Mouse (Mus musculus): ENCODE results near the gene Fkbp11.

The Fkbp11 gene

DNA sequence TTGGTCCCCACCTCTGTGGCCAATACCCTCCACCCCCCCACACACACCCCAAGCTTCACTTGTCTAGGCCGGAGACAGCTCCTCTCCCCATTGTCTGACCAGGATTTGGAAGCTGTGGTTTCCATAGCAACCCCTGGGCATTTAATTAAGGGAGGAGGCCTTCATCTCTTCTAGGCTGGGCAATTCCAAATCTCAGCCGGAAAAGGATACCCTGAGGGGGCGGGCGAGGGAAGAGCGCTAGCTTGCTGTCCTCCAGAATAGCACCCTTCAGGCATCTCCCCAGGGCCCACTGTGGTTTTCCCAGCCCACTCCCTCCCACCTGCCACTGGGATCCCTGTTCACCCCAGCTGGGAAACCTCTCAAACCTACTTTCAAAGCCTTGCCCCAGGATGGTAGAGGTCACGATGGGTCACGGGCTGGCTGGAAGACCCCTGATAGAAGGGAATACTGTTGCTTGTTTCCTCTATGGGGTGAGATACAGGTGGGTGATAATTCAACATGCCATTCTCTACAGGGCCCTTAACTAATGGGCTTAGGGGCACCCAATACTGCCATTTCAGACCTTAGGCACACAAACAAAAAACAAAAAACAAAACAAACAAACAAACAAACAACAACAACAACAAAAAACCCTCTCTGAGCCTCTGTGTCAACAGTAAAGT, 36.4 kb downstream of the Fkbp11 start:
- DNase-seq: peak in 1 of 2 experiments; percentile 33

- no peak for DNase-seq
These were observed 38.3 kb downstream of the Fkbp11 start for GRCm38 (mm10) chr15:98689682-98690081.

DNA sequence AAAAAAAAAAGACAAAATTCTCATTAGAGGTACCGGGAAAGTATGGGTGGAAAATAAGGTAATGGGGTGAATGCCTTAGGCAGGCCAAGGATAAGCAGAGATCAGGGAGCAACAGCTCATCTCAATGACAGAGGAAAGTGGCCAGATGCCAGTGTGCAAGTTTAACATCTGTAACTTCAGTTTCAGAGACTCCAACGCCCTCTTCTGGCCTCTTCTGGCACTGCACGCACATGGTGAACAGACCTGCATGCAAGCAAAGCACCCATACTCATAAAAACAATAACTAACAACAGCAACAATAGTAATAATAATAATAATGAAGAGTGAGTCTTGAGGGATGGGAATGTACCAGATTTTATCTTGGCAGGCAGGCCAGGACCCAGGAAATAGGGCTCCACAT, 42.1 kb downstream of the Fkbp11 start:
- DNase-seq: peak in 1 of 2 experiments; percentile 46

- no peak for DNase-seq
These were observed 44.3 kb downstream of the Fkbp11 start for GRCm38 (mm10) chr15:98683746-98684145.

GRCm38 (mm10) chr15:98683177-98683576, 44.8 kb downstream of the Fkbp11 start:
- no peak for DNase-seq

GRCm38 (mm10) chr15:98681633-98682032, 46.4 kb downstream of the Fkbp11 start:
- DNase-seq: no peak

DNA sequence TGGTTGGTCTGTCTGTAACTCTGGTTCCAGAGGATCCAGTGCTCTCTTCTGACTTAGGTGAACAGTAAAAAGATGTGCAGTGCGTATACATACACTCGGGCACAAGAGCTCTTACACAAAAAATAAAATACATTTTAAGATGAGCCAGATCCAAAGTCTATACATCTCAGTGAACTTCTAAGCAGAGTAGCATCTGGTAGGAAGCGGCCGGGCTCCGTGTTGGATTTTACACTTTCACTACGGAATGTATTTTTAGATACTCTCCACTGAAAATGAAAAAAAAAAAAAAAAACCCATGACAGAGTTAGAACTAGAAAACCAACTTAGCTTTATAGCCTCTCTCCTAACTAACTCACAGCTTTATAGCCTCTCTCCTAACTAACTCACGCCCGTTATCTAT, 47.3 kb downstream of the Fkbp11 start:
- DNase-seq: no peak

DNA sequence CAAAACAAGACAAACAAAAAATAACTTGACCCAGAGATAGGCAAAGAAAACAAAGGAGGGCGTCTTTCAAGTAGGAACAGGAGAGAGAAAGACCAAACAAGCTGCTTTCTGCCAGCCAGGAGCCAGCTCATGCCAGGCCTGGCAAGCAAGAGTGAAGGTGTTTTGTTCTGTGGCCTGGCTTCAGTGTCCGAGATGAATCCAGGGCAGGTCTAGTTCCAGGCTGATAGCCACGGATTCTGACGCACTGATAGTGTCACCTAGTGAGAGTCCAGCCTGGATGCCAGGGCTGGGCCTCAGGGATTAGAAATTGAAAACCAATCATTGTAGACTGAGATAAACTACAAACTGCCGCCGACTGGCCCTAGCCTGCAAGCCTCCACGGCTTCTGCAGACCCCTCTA, 50.0 kb downstream of the Fkbp11 start:
- DNase-seq: no peak

DNA sequence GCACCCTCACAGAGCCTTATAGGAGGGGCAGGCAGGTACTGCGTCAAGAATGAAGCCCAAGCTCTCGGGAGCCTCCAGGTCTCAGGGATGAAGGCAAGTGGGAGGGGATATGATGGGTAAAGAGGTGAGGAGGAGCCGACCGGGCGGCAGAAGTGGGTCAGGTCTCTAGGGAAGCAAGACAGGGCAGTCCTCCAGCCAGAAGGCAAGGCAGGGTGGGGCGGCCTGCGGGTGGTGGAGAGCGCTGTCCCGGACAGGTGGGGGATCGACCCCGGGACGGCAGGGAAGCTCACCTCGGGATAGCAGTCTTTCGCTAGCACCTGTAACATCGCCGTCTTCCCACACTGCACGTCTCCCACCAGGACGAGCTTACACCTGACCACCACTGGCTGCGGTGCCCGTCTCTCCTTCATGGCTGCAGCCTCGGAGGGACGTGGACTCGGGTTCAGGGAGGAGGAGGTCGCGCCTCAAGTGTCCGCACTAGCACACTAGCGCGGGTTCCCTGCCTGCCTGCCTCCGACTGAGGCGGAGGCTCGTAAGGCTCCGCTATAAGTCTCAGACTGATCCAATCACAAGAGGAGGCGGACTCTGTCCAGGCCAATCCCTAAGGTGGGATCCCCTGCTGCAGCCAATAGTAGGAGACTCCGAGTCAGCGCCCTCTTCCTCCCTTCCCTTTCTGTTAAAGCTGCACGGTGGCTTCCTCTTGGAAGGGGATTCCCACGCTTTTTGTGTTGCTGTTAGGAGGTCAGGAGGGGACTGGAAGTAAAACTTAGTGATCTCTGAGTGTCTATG, 50.9 kb downstream of the Fkbp11 start, which contains the start of gene Rnd1:
Gene Rnd1, minus strand, starts transcription at position 522 of the 789 bp plus-strand sequence.
- peak; percentile 79 to 88 for DNase-seq

DNA sequence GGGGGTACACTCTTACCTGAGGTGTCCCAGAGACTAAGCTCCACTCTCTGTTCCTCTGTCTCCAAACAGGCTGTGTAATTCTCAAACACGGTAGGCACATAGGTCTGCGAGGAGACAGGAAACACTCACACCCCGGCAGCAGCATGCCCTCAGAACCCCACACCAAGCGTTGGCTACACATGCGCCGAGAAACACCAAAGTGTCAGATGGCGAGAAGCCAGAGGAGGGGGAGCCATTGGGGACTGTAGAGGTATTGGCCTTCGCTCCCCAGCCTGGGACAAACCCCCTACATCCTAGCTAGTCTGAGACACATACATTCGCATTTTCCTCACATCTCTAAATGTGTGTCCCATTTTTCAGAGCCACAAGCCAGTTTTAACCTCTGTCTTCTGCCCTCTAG, 51.5 kb downstream of the Fkbp11 start:
- no peak for DNase-seq

GRCm38 (mm10) chr15:98675634-98676250, 52.3 kb downstream of the Fkbp11 start:
- DNase-seq: no peak

- no peak for DNase-seq
These were observed 52.9 kb downstream of the Fkbp11 start for GRCm38 (mm10) chr15:98674994-98675545.

Measured in kidney, postnatal 4 days (tissue).